Comparison of ENCODE assay signal across 9 mouse cellular contexts in genomic region chr8:90670471-90671057, GRCm38 (mm10).
DNase-seq lines count a peak whose midpoint lies in the region; ATAC-seq and TF ChIP-seq lines count a peak whose summit lies in the region.
"Had no signal": no experiment of that assay in that cellular context is flagged by ENCODE, and none has a peak within 500 bp of the region (broad histone marks: within the 10 kb centered on the region; RNA-seq: fewer than 3 reads in every experiment).

No protein-coding gene starts in this region.

- no peaks in the 10 kb centered on the region for H3K4me1 ChIP-seq in heart, embryonic 12.5 days (replicated peaks)
- 0 out of 2 replicates have a peak, but pooled peaks cover 5% of the 10 kb centered on the region for H3K4me1 ChIP-seq in heart, postnatal 0 days (ENCODE audit: control insufficient read depth, insufficient read depth)
- H3K4me1 ChIP-seq in midbrain, embryonic 14.5 days (ENCODE audit: control insufficient read depth, insufficient read depth, low read length), result peaks cover 22% of the 10 kb centered on the region
- H3K4me1 ChIP-seq: megakaryocyte, embryonic 14.5 days had no signal

- ATAC-seq in heart, embryonic 12.5 days (ENCODE audit: insufficient number of reproducible peaks, low FRiP score), result no peak
- no peak for ATAC-seq in heart, postnatal 0 days (ENCODE audit: insufficient read depth, low read depth)
- peak; percentile 46; the same call in 1 of the 2 replicates for ATAC-seq in midbrain, embryonic 14.5 days (ENCODE audit: low FRiP score, low TSS enrichment)
- ATAC-seq in megakaryocyte, adult 5-6 weeks (ENCODE audit: poor library complexity, severe bottlenecking), result no peak

- no peak for DNase-seq in heart, postnatal 36 days
- peak; percentile 78 for DNase-seq in WW6 (ENCODE audit: low read depth, low spot score)
- no peak for DNase-seq in heart, postnatal 0 days (ENCODE audit: low spot score)
- DNase-seq in midbrain, embryonic 14.5 days, result peak; percentile 85
- no peak for DNase-seq in gastrocnemius, postnatal 14 days
- DNase-seq in adrenal gland, postnatal 36 days, result no peak

- H3K9ac ChIP-seq in heart, embryonic 12.5 days, result 0 out of 2 replicates have a peak overlapping the region, but pooled peaks have one; percentile 50
- H3K9ac ChIP-seq in heart, postnatal 0 days (replicated peaks; ENCODE audit: low read depth, low read length), result 0 out of 2 replicates have a peak overlapping the region, but pooled peaks have one; percentile 15
- no peak overlapping the region; the same call in 1 of the 2 replicates for H3K9ac ChIP-seq in midbrain, embryonic 14.5 days (replicated peaks; ENCODE audit: low read length)

- intact Hi-C loops in heart, postnatal 36 days (cut with DNase I), result no loop called here
- intact Hi-C loops in gastrocnemius, postnatal 14 days (cut with DNase I; ENCODE audit: low total_unique reads), result no loop called here

- H3K27ac ChIP-seq in heart, embryonic 12.5 days (ENCODE audit: poor library complexity, severe bottlenecking), result no peak overlapping the region
- H3K27ac ChIP-seq in heart, postnatal 0 days (ENCODE audit: low read depth), result no peak overlapping the region
- peak overlapping the region; percentile 81 for H3K27ac ChIP-seq in midbrain, embryonic 14.5 days (replicated peaks; ENCODE audit: low read depth, low read length)

- 4% methylated on average over 14 of the region's 14 CpGs for WGBS in heart, embryonic 12.5 days
- WGBS in heart, postnatal 0 days, result 5% methylated on average over 14 of the region's 14 CpGs
- under 1% methylated on average over 14 of the region's 14 CpGs for WGBS in midbrain, embryonic 14.5 days

- peaks cover 6% of the 10 kb centered on the region; the same call in 1 of the 2 replicates for H3K27me3 ChIP-seq in heart, embryonic 12.5 days (replicated peaks)
- no peaks in the 10 kb centered on the region for H3K27me3 ChIP-seq in heart, postnatal 0 days (ENCODE audit: control insufficient read depth, insufficient read depth, low read length)
- H3K27me3 ChIP-seq in midbrain, embryonic 14.5 days (ENCODE audit: control insufficient read depth, insufficient read depth, low read length), result no peaks in the 10 kb centered on the region
- H3K27me3 ChIP-seq: megakaryocyte, embryonic 14.5 days had no signal

- TF ChIP-seq CTCF in heart, postnatal 0 days (IDR thresholded peaks at IDR 0.05; ENCODE audit: low read depth), result no peak

- H3K4me3 ChIP-seq in heart, embryonic 12.5 days, result peak overlapping the region; percentile 40
- peak overlapping the region; percentile 39 for H3K4me3 ChIP-seq in heart, postnatal 0 days (ENCODE audit: low read depth, low read length)
- H3K4me3 ChIP-seq in midbrain, embryonic 14.5 days (replicated peaks; ENCODE audit: low read depth, low read length), result peak overlapping the region; percentile 11
- H3K4me3 ChIP-seq: megakaryocyte, embryonic 14.5 days had no signal

- no peak for TF ChIP-seq EP300 in heart, postnatal 0 days (IDR thresholded peaks at IDR 0.05; ENCODE audit: low read depth)

- no peaks in the 10 kb centered on the region for H3K9me3 ChIP-seq in heart, embryonic 12.5 days (replicated peaks)
- H3K9me3 ChIP-seq in heart, postnatal 0 days (replicated peaks; ENCODE audit: control insufficient read depth, low read length), result no peaks in the 10 kb centered on the region
- peaks cover 4% of the 10 kb centered on the region; the same call in 1 of the 2 replicates for H3K9me3 ChIP-seq in midbrain, embryonic 14.5 days (ENCODE audit: control insufficient read depth, low read length)
- H3K9me3 ChIP-seq: megakaryocyte, embryonic 14.5 days had no signal

- peak overlapping the region; percentile 78 for H3K4me2 ChIP-seq in heart, embryonic 12.5 days
- H3K4me2 ChIP-seq in heart, postnatal 0 days (ENCODE audit: low read depth, low read length), result peak overlapping the region; percentile 62
- peak overlapping the region; percentile 49 for H3K4me2 ChIP-seq in midbrain, embryonic 14.5 days (ENCODE audit: low read length)

- H3K36me3 ChIP-seq in heart, embryonic 12.5 days, result no peaks in the 10 kb centered on the region
- no peaks in the 10 kb centered on the region for H3K36me3 ChIP-seq in heart, postnatal 0 days (replicated peaks; ENCODE audit: control insufficient read depth, insufficient read depth, low read length)
- no peaks in the 10 kb centered on the region for H3K36me3 ChIP-seq in midbrain, embryonic 14.5 days (ENCODE audit: control insufficient read depth, insufficient read depth, low read length)

Comparison
In these comparisons a context has a peak if more than half of its experiments do, and no peak if none do; other contexts are left out.
1. DNase-seq: peak in WW6 (single experiment) and midbrain, embryonic 14.5 days (single experiment); none in heart, postnatal 36 days (0 of 2), heart, postnatal 0 days (single experiment), gastrocnemius, postnatal 14 days (single experiment) and adrenal gland, postnatal 36 days (0 of 2).
2. Peak in every context shown above with its lines, with median percentiles within 50 percentile points of each other: H3K4me2 ChIP-seq and H3K4me3 ChIP-seq.